Mouse (Mus musculus): ENCODE data around the gene Capn15.

- TF ChIP-seq CTCF (IDR thresholded peaks at IDR 0.05; ENCODE audit: extremely low read depth, insufficient read length, insufficient replicate concordance, low read depth, low read length) (no peak), POLR2A (IDR thresholded peaks at IDR 0.05; ENCODE audit: low read depth, low read length) (no peak)
Measured at GRCm38 (mm10) chr17:25951803-25952623, 33.6 kb downstream of the Capn15 start, which contains the start of gene A930017K11Rik.

All from small intestine, adult 2 months (tissue).